Mouse (Mus musculus) liver, embryonic 14.5 days (tissue): Measurements from ENCODE around the gene Cyp27a1. TPM values are rescaled to one million over a fixed set of nuclear protein-coding genes. Genes with fewer than 3 reads are reported as not detected.
A peak's percentile ranks its signal among the peaks of the same experiment; 100 is the strongest.

Experiments used
- ATAC-seq: fragments of 200-750 bp; cut with Nextera tagmentation; 2 replicates; pipeline ENCODE4 v1.8.0; 2017; ENCODE audit warnings: moderate number of reproducible peaks, mild to moderate bottlenecking, moderate library complexity; ENCODE audit not compliant: insufficient read depth
- DNase-seq, 3 experiments: peaks; one replicate each; pipeline ENCODE4 v3.0.0-alpha.2; 2012 to 2013; ENCODE audit warnings: low read depth in 3 of 3, low spot score in 3 of 3
- H3K27ac ChIP-seq: fragments of 300-500 bp; sonication (generic); 2 replicates; pipeline ENCODE4 v1.5.1; 2014; ENCODE audit warnings: moderate library complexity, mild to moderate bottlenecking, control low read depth, inconsistent platforms
- H3K27me3 ChIP-seq: fragments of 300-500 bp; sonication (generic); 2 replicates; pipeline ENCODE4 v1.6.1; 2014; ENCODE audit warnings: mild to moderate bottlenecking, low read length, moderate library complexity; ENCODE audit not compliant: control insufficient read depth, insufficient read depth
- H3K36me3 ChIP-seq: fragments of 300-500 bp; sonication (generic); replicated peaks from 2 replicates; pipeline ENCODE4 v1.6.1; 2014; ENCODE audit warnings: low read depth; ENCODE audit not compliant: control insufficient read depth, insufficient read depth
- H3K4me1 ChIP-seq, 2 experiments: fragments of 200-500 bp in 1 of 2; fragments of 300-500 bp in 1 of 2; sonication (generic) in 1 of 2; replicated peaks; 2 replicates each; pipeline ENCODE4 v1.6.1; 2012 to 2014; ENCODE audit warnings: antibody characterized with exemption in 1 of 2, inconsistent platforms in 1 of 2, low read length in 1 of 2; ENCODE audit not compliant: control insufficient read depth in 2 of 2, insufficient read depth in 2 of 2
- H3K4me2 ChIP-seq: fragments of 300-500 bp; sonication (generic); 2 replicates; pipeline ENCODE4 v1.6.1; 2014; ENCODE audit warnings: low read depth, mild to moderate bottlenecking, control low read depth, moderate library complexity
- H3K4me3 ChIP-seq, 2 experiments: fragments of 200-500 bp in 1 of 2; fragments of 300-500 bp in 1 of 2; sonication (generic) in 1 of 2; 2 replicates each; pipeline ENCODE4 v1.5.1; 2012 to 2014; ENCODE audit warnings: low read depth in 2 of 2, low read length in 2 of 2, mild to moderate bottlenecking in 2 of 2, control low read depth in 1 of 2, inconsistent platforms in 1 of 2, moderate library complexity in 1 of 2; ENCODE audit not compliant: insufficient read depth in 1 of 2
- H3K9ac ChIP-seq: fragments of 300-500 bp; sonication (generic); replicated peaks from 2 replicates; pipeline ENCODE4 v1.6.1; 2014; ENCODE audit warnings: mild to moderate bottlenecking, control low read depth, moderate library complexity
- H3K9me3 ChIP-seq: fragments of 300-500 bp; sonication (generic); 2 replicates; pipeline ENCODE4 v1.6.1; 2016; ENCODE audit warnings: low read length, mixed read lengths; ENCODE audit not compliant: control insufficient read depth
- CTCF ChIP-seq: IDR thresholded peaks from 2 replicates; pipeline ENCODE4 v1.5.1; 2016; ENCODE audit warnings: antibody characterized with exemption, low read depth, control low read depth
- EP300 ChIP-seq: IDR thresholded peaks from 2 replicates; pipeline ENCODE4 v1.6.1; 2016; ENCODE audit warnings: antibody characterized with exemption, low read depth
- WGBS: fragments of 180-500 bp; shearing (Covaris S2); extraction: QIAGEN DNeasy Blood & Tissue Kit; methylation state at CpG from one replicate; pipeline ENCODE4 v1.1.7; 2014; ENCODE audit not compliant: insufficient replicate concordance; 5-methylcytosine and 5-hydroxymethylcytosine counted together
- polyA plus RNA-seq, 2 experiments: library from polyadenylated mRNA; depleted of rRNA in 1 of 2; stranded (reverse) in 1 of 2; unstranded in 1 of 2; fragments of >200 nt; fragmentation: Nextera tagmentation in 1 of 2; extraction: Ambion mirVana in 1 of 2; gene quantifications; 2 replicates each; pipeline versions ENCODE4 v1.2.1 to v1.2.3; 2012 to 2014

Cyp27a1 gene
- 2.5 and 3.3 TPM in 2 replicates for polyA plus RNA-seq (2012; rRNA removed)
- 3.4 and 5.0 TPM in 2 replicates for polyA plus RNA-seq (2014; fragmentation: Nextera tagmentation; extraction: Ambion mirVana)

GRCm38 (mm10) chr1:74713099-74713858 lies at the start of gene Cyp27a1:
Cyp27a1 (plus strand) TSS chr1:74713574.
- Histone ChIP-seq H3K9ac (peak within 1 kb of the TSS; percentile 46), H3K27ac (no peak within 1 kb of the TSS), H3K36me3 (no peaks in the 10 kb centered on the region), H3K9me3 (no peaks in the 10 kb centered on the region), H3K4me2 (peak within 1 kb of the TSS; percentile 68), H3K4me3 (peak within 1 kb of the TSS; percentile 53 to 54), H3K4me1 (peaks cover 0 to 5% of the 10 kb centered on the region in 2 experiments; a peak in 1 of 4 replicates), H3K27me3 (peaks cover 13% of the 10 kb centered on the region)
- peak in 1 of 3 experiments; percentile 23 for DNase-seq
- WGBS, result 6% methylated on average over 35 of the region's 35 CpGs
- TF ChIP-seq CTCF (peak; percentile 33), EP300 (no peak)
- peak; percentile 45; the same call in 1 of the 2 replicates for ATAC-seq

- Histone ChIP-seq H3K4me2 (no peak overlapping the region), H3K9ac (no peak overlapping the region), H3K36me3 (no peaks in the 10 kb centered on the region), H3K4me1 (peaks cover 0 to 14% of the 10 kb centered on the region in 2 experiments; a peak in 3 of 4 replicates), H3K4me3 (no peak overlapping the region), H3K9me3 (no peaks in the 10 kb centered on the region), H3K27ac (no peak overlapping the region), H3K27me3 (no peaks in the 10 kb centered on the region)
- DNase-seq, result no peak
- no peak for TF ChIP-seq CTCF
- TF ChIP-seq EP300, result no peak
- no peak for ATAC-seq
- WGBS, result 51% methylated on average over 6 of the region's 6 CpGs
These were observed 48.2 kb upstream of the Cyp27a1 start for GRCm38 (mm10) chr1:74665153-74665552.

GRCm38 (mm10) chr1:74668371-74668770 lies 45.0 kb upstream of the Cyp27a1 start:
- no peak for DNase-seq
- H3K27ac ChIP-seq, result no peak overlapping the region
- no peaks in the 10 kb centered on the region for H3K9me3 ChIP-seq
- no peaks in the 10 kb centered on the region; the same call in 1 of the 2 replicates for H3K36me3 ChIP-seq
- no peak for ATAC-seq
- WGBS, result 58% methylated on average over 3 of the region's 3 CpGs
- no peak overlapping the region for H3K4me2 ChIP-seq
- no peak overlapping the region for H3K9ac ChIP-seq
- H3K4me1 ChIP-seq, result peaks cover 0 to 5% of the 10 kb centered on the region in 2 experiments; a peak in 3 of 4 replicates
- no peaks in the 10 kb centered on the region for H3K27me3 ChIP-seq
- no peak for TF ChIP-seq CTCF
- TF ChIP-seq EP300, result no peak
- no peak overlapping the region for H3K4me3 ChIP-seq

GRCm38 (mm10) chr1:74672731-74673130 lies 40.6 kb upstream of the Cyp27a1 start:
- Histone ChIP-seq H3K4me1 (peaks cover 0 to 3% of the 10 kb centered on the region in 2 experiments; a peak in 3 of 4 replicates), H3K27me3 (no peaks in the 10 kb centered on the region), H3K4me2 (no peak overlapping the region), H3K4me3 (no peak overlapping the region), H3K9ac (no peak overlapping the region), H3K9me3 (no peaks in the 10 kb centered on the region), H3K36me3 (no peaks in the 10 kb centered on the region; the same call in 1 of the 2 replicates), H3K27ac (no peak overlapping the region)
- TF ChIP-seq EP300 (no peak), CTCF (no peak)
- ATAC-seq (no peak), DNase-seq (no peak)
- WGBS, result 53% methylated on average over 7 of the region's 7 CpGs

GRCm38 (mm10) chr1:74676863-74677262 lies 36.5 kb upstream of the Cyp27a1 start:
- Histone ChIP-seq H3K36me3 (peaks cover 3% of the 10 kb centered on the region), H3K4me3 (no peak overlapping the region), H3K9ac (no peak overlapping the region), H3K9me3 (no peaks in the 10 kb centered on the region), H3K27ac (no peak overlapping the region), H3K27me3 (no peaks in the 10 kb centered on the region), H3K4me2 (no peak overlapping the region), H3K4me1 (peaks cover 0 to 3% of the 10 kb centered on the region in 2 experiments; a peak in 2 of 4 replicates)
- WGBS, result 74% methylated on average over 3 of the region's 3 CpGs
- DNase-seq (no peak), ATAC-seq (no peak)
- TF ChIP-seq EP300, result no peak
- TF ChIP-seq CTCF, result no peak
